Mouse (Mus musculus) adrenal gland, postnatal 10 days (tissue): ENCODE results near the gene Ttc19. TPM values are rescaled to one million over a fixed set of nuclear protein-coding genes. Genes with fewer than 3 reads are reported as not detected.

ENCODE experiments used
- total RNA-seq, 2 experiments: library from RNA; stranded (reverse); gene quantifications; 2 replicates each; pipeline ENCODE4 v1.2.3; 2021

Gene Ttc19
- total RNA-seq, 2 experiments from 2014 or later, result 25.5 to 27.2 TPM

Other genes with a start within 250 kb of the Ttc19 start
- 1 to 10 TPM in 1 of 2 experiments, under 1 TPM in 1; 0.57 to 1.1 TPM for gene Adora2b, start 32.5 kb upstream of the Ttc19 start, total RNA-seq
- gene Zswim7, start 98 bp upstream of the Ttc19 start, total RNA-seq, result 10 to 100 TPM; 18.7 to 24.2 TPM
- gene Pigl, start 177.0 kb downstream of the Ttc19 start, total RNA-seq, result 1 to 10 TPM; 7.2 to 8.1 TPM
- 100 to 1,000 TPM; 157 to 180 TPM for gene Ncor1, start 177.1 kb downstream of the Ttc19 start, total RNA-seq